Mouse (Mus musculus) midbrain, embryonic 16.5 days (tissue): ENCODE data around the gene Acbd4. TPM values are rescaled to one million over a fixed set of nuclear protein-coding genes. Genes with fewer than 3 reads are reported as not detected.
A peak's percentile ranks its signal among the peaks of the same experiment; 100 is the strongest.

ENCODE experiments used
- ATAC-seq: fragments of 200-750 bp; cut with Nextera tagmentation; 2 replicates; pipeline ENCODE4 v1.8.0; 2017; ENCODE audit warnings: moderate TSS enrichment
- H3K27ac ChIP-seq: fragments of 300-500 bp; sonication (generic); 2 replicates; pipeline ENCODE4 v1.5.1; 2014; ENCODE audit warnings: mild to moderate bottlenecking, low read length, mixed read lengths
- H3K27me3 ChIP-seq: fragments of 300-500 bp; sonication (generic); 2 replicates; pipeline ENCODE4 v1.6.1; 2014; ENCODE audit warnings: low read depth, low read length, mixed read lengths; ENCODE audit not compliant: control insufficient read depth, insufficient read depth
- H3K36me3 ChIP-seq: fragments of 300-500 bp; sonication (generic); 2 replicates; pipeline ENCODE4 v1.6.1; 2014; ENCODE audit warnings: mild to moderate bottlenecking, low read length, moderate library complexity, mixed read lengths; ENCODE audit not compliant: control insufficient read depth, insufficient read depth
- H3K4me1 ChIP-seq: fragments of 300-500 bp; sonication (generic); 2 replicates; pipeline ENCODE4 v1.6.1; 2014; ENCODE audit warnings: mild to moderate bottlenecking, low read length, mixed read lengths; ENCODE audit not compliant: control insufficient read depth, insufficient read depth
- H3K4me2 ChIP-seq: fragments of 300-500 bp; sonication (generic); 2 replicates; pipeline ENCODE4 v1.6.1; 2014; ENCODE audit warnings: mild to moderate bottlenecking, low read length, mixed read lengths
- H3K4me3 ChIP-seq: fragments of 300-500 bp; sonication (generic); 2 replicates; pipeline ENCODE4 v1.5.1; 2014; ENCODE audit warnings: low read depth, mild to moderate bottlenecking, low read length, moderate library complexity, mixed read lengths
- H3K9ac ChIP-seq: fragments of 300-500 bp; sonication (generic); 2 replicates; pipeline ENCODE4 v1.6.1; 2014; ENCODE audit warnings: low read depth, low read length, mixed read lengths
- H3K9me3 ChIP-seq: fragments of 300-500 bp; sonication (generic); replicated peaks from 2 replicates; pipeline ENCODE4 v1.6.1; 2014; ENCODE audit warnings: mild to moderate bottlenecking, low read length, mixed read lengths; ENCODE audit not compliant: control insufficient read depth, poor library complexity, severe bottlenecking
- WGBS: fragments of 180-500 bp; shearing (Covaris S2); extraction: QIAGEN DNeasy Blood & Tissue Kit; methylation state at CpG from one replicate; pipeline ENCODE4 v1.1.7; 2014; 5-methylcytosine and 5-hydroxymethylcytosine counted together
- polyA plus RNA-seq: library from polyadenylated mRNA; unstranded; fragments of >200 nt; fragmentation: Nextera tagmentation; extraction: Ambion mirVana; gene quantifications from 2 replicates; pipeline ENCODE4 v1.2.1, GENCODE M21; 2015

Gene Acbd4
- polyA plus RNA-seq, 1 experiment from 2014 or later: 13.0 TPM

DNA sequence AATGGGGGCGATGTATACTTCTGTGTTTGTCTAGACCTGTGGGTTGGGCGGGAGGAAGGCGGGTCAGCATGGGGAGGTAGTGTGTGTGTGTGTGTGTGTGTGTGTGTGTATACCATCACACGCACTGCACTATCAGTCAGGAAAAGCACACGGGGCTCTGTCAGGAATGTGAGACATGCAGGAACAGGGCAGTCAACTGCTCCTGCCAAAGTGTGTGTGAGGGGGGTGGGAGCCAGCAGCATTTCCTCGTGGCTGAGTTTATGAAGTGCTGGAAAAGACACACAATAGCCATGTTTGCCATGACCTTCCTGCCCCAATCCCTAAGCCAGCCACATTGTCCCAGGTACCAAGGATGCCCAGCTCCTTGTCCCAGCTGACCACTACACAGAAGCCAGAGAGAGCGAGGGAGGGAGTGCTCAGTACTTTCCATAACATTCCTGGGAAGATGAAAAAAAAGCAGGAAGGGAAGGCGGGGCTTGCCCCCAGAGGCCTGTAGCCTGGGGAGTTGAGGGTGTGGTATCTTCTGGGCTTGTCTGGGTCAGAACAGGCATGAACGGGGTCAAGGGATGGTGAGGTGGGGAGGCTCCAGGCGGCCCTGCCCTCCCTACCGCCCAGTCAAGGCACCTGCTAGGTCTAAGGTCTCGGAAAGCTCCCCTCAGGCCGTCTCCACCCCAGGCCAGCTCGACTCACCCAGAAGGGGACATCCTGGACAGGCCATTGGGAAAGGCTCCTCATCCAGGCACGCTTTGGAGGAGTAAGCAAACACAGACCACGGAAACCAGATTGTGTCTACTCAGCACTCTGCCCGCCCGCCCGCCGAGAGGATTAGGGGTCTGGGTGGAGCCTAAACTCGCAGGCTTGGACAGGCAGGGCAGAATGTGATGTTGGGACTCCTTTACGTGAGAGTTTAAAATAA, 4.2 kb upstream of the Acbd4 start:
- Histone ChIP-seq H3K9ac (no peak overlapping the region), H3K4me2 (no peak overlapping the region), H3K27me3 (peaks cover 15% of the 10 kb centered on the region), H3K4me1 (peaks cover 8% of the 10 kb centered on the region; the same call in 1 of the 2 replicates), H3K9me3 (no peaks in the 10 kb centered on the region), H3K4me3 (no peak overlapping the region), H3K36me3 (no peaks in the 10 kb centered on the region), H3K27ac (no peak overlapping the region)
- WGBS: 24% methylated on average over 22 of the region's 22 CpGs
- no peak for ATAC-seq

DNA sequence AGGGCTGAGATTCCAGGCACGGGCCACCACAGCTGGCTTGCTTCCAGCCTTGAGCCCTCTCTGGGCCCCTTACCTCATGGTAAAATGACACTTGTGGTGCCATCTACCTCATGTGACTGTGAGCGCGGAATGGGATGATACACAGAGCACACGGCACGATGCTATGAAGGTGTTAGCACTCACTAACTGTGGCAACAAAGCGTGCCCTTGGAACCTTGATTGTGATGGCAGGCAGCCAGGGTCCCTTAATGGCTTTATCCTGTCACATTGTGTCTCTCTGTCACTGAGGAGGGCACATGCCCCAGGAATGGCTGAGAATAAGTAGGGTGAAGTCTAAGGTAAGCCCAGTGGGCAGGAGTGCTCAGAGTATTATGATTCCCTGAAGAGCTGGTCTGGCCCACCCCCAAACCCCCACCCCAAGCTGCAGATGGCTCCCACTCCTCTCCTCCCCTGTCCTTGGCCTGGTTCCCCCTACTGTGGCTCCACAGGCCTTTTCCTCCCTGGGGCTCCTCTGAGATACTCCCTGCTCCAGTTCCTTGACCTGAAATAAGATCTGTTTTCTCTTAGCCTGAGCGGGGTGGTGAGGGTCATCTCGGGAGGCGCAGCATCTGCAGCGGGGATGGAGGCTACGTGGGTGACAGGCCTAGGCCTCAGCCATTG, 2.8 kb upstream of the Acbd4 start:
- H3K9ac ChIP-seq: no peak overlapping the region
- 66% methylated on average over 11 of the region's 11 CpGs for WGBS
- H3K4me2 ChIP-seq: no peak overlapping the region
- ATAC-seq: no peak
- peaks cover 12% of the 10 kb centered on the region; the same call in 1 of the 2 replicates for H3K4me1 ChIP-seq
- H3K9me3 ChIP-seq: no peaks in the 10 kb centered on the region
- H3K36me3 ChIP-seq: no peaks in the 10 kb centered on the region
- peaks cover 16% of the 10 kb centered on the region for H3K27me3 ChIP-seq
- H3K27ac ChIP-seq: no peak overlapping the region
- no peak overlapping the region for H3K4me3 ChIP-seq

DNA sequence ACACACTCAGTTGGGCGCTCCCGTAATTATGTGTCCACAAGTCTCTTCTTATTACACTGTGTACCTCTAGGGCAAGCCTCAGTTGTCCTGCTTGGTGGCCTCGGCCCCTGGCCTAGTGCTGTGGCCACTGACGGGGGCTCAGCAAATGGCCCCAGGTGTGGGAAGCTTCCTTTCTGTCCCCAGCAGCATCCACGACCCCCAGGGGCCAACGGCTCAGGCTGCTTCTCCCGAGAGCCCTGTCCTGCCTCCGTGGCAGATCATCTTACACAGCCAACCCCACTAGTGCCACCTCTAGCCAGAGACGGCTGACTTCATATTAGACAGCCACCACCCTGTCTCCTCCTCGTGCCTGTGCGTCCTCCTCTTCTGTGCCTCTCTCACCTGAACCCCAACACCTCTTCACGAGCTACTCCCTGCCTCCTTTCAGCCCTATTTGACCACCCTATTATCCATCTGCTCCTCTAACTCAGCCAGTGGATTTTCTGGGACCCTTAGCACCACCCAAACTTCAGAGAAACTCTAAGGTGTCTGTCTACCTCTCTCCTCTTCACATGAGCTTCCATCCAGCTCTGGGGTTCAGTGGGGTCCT, 2.0 kb upstream of the Acbd4 start:
- H3K36me3 ChIP-seq: no peaks in the 10 kb centered on the region
- H3K27me3 ChIP-seq: peaks cover 18% of the 10 kb centered on the region
- no peak overlapping the region for H3K4me3 ChIP-seq
- H3K9ac ChIP-seq: no peak overlapping the region
- H3K9me3 ChIP-seq: no peaks in the 10 kb centered on the region
- 63% methylated on average over 12 of the region's 12 CpGs for WGBS
- no peak overlapping the region for H3K4me2 ChIP-seq
- H3K4me1 ChIP-seq: peaks cover 12% of the 10 kb centered on the region; the same call in 1 of the 2 replicates
- ATAC-seq: no peak
- H3K27ac ChIP-seq: no peak overlapping the region

GRCm38 (mm10) chr11:103100361-103100760, 1.1 kb upstream of the Acbd4 start:
- ATAC-seq: no peak
- Histone ChIP-seq H3K27ac (no peak overlapping the region), H3K4me3 (no peak overlapping the region), H3K9ac (no peak overlapping the region), H3K36me3 (no peaks in the 10 kb centered on the region), H3K27me3 (peaks cover 18% of the 10 kb centered on the region), H3K4me1 (peaks cover 12% of the 10 kb centered on the region; the same call in 1 of the 2 replicates), H3K4me2 (no peak overlapping the region), H3K9me3 (no peaks in the 10 kb centered on the region)
- 74% methylated on average over 8 of the region's 8 CpGs for WGBS

DNA sequence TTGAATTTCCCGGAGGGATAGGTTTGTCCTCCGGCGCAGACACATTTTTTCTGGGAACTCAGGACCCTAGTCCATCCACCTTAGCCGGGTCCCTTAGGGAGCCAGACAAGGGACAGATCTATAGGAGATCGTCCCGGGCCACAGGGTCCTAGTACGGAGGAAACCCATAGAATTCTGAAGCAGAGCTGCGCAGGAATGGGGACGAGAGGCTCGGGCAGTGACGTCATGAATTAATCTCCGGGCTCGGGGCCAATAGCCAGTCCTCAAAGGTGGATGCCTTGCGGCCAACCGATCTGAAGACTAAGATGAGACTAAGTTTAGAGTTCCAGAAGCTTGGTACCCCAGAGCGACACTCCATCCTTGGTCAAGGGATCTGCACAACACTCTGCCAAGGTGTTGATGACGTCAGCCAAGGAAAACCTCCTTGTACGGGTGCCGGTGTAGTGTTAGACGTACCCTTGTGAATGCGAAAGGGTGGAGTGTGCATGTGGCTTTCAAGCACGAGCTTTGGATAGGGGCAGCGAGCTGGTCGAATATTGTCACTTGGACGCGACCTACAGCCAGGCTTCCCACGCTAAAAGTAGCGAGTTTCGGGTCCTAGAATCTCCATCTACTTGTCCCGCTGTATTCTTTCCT, 502 bp downstream of the Acbd4 start:
- Histone ChIP-seq H3K27me3 (peaks cover 18% of the 10 kb centered on the region), H3K4me1 (peaks cover 12% of the 10 kb centered on the region; the same call in 1 of the 2 replicates)

GRCm38 (mm10) chr11:103102725-103103349, 1.4 kb downstream of the Acbd4 start:
- ATAC-seq: peak; percentile 81
- Histone ChIP-seq H3K4me2 (peak overlapping the region; percentile 78), H3K4me3 (peak overlapping the region; percentile 39), H3K9me3 (no peaks in the 10 kb centered on the region), H3K36me3 (no peaks in the 10 kb centered on the region), H3K27me3 (peaks cover 18% of the 10 kb centered on the region), H3K4me1 (peaks cover 12% of the 10 kb centered on the region; the same call in 1 of the 2 replicates), H3K9ac (peak overlapping the region; percentile 6), H3K27ac (no peak overlapping the region)
- under 1% methylated on average over 35 of the region's 35 CpGs for WGBS

More for the DNA sequence above, 502 bp downstream of the Acbd4 start:
- Histone ChIP-seq H3K36me3 (no peaks in the 10 kb centered on the region), H3K27ac (no peak overlapping the region), H3K4me2 (peak overlapping the region; percentile 78), H3K9me3 (no peaks in the 10 kb centered on the region), H3K4me3 (peak overlapping the region; percentile 39), H3K9ac (peak overlapping the region; percentile 49)
- under 1% methylated on average over 30 of the region's 30 CpGs for WGBS
- peak; percentile 54; the same call in 1 of the 2 replicates for ATAC-seq

GRCm38 (mm10) chr11:103103621-103104020, 2.1 kb downstream of the Acbd4 start:
- peaks cover 18% of the 10 kb centered on the region for H3K27me3 ChIP-seq
- no peak for ATAC-seq
- H3K36me3 ChIP-seq: no peaks in the 10 kb centered on the region
- H3K4me1 ChIP-seq: peaks cover 12% of the 10 kb centered on the region; the same call in 1 of the 2 replicates
- H3K4me3 ChIP-seq: peak overlapping the region; percentile 39
- WGBS: 65% methylated on average over 8 of the region's 8 CpGs
- H3K9me3 ChIP-seq: no peaks in the 10 kb centered on the region
- peak overlapping the region; percentile 78 for H3K4me2 ChIP-seq
- H3K9ac ChIP-seq: peak overlapping the region; percentile 6; the same call in 1 of the 2 replicates
- no peak overlapping the region for H3K27ac ChIP-seq

GRCm38 (mm10) chr11:103104469-103104868, 3.0 kb downstream of the Acbd4 start:
- no peak for ATAC-seq
- Histone ChIP-seq H3K4me3 (no peak overlapping the region), H3K9ac (no peak overlapping the region), H3K27ac (no peak overlapping the region), H3K9me3 (no peaks in the 10 kb centered on the region), H3K27me3 (peaks cover 15% of the 10 kb centered on the region), H3K36me3 (no peaks in the 10 kb centered on the region), H3K4me2 (no peak overlapping the region), H3K4me1 (peaks cover 12% of the 10 kb centered on the region; the same call in 1 of the 2 replicates)
- WGBS: 75% methylated on average over 7 of the region's 7 CpGs
